Mouse (Mus musculus) liver, embryonic 14.5 days (tissue): Measurements from ENCODE around the gene Slc7a8.

Experiments used
- CTCF ChIP-seq: IDR thresholded peaks from 2 replicates; pipeline ENCODE4 v1.5.1; 2016; ENCODE audit warnings: antibody characterized with exemption, low read depth, control low read depth
- EP300 ChIP-seq: IDR thresholded peaks from 2 replicates; pipeline ENCODE4 v1.6.1; 2016; ENCODE audit warnings: antibody characterized with exemption, low read depth

DNA sequence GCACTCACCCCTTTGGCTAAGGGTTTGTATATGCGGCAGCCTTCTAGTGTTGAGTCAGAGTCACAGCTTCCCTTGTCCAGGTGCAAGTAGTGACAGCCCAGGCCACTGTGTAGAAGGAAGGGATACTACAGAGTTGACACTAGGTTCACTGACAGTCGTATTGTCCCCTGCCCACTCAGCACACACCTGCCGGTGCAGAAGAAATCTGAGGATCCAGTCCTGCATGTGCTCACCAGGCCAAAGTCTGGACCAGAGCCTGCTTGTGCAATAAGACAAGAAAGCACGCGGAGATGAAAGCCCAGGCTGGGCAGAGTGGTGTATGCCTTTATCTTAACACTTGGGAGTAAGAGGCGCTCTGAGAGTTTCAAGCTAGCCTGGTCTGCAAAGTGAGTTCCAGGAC, 86.7 kb downstream of the Slc7a8 start:
- TF ChIP-seq CTCF: no peak
- no peak for TF ChIP-seq EP300
